Mouse (Mus musculus): ENCODE measurements around the gene Iffo2.

Gene Iffo2

DNA sequence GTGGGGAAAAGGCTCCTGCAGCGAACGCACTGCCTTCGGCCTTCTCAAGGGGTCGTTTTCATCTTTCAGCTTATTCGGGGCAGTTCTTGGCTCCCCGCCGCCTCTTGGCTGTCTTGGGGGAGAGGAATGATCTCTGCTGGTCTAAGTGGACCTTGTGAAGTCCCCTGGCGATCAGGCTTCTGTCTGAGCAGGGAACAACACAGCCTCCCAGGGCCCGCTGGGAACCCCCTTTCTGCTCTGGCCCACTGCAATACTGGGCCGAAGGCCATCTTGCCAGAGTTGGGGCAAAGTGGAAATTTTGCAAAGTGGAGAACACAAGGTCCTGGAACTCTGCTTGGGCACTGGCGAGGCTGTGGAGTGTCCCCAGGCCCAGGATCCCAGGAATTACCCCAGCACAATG lies 54.4 kb downstream of the Iffo2 start:
- ChIA-PET CTCF (interaction anchor here in 3 of 4 experiments (0.6 to 2.9 kb wide), 6 partner anchors 18 to 288 kb away, joined by 3 to 14 read pairs (median 4); partner anchors contain the start of gene Gm21969 (in 2 of the 3)), POLR2A (interaction anchor here (0.6 to 6.3 kb wide), 10 partner anchors 8 to 44 kb away, joined by 3 to 48 read pairs (median 4); partner anchors contain the start of gene Gm21969 (in 2 of the 4))

DNA sequence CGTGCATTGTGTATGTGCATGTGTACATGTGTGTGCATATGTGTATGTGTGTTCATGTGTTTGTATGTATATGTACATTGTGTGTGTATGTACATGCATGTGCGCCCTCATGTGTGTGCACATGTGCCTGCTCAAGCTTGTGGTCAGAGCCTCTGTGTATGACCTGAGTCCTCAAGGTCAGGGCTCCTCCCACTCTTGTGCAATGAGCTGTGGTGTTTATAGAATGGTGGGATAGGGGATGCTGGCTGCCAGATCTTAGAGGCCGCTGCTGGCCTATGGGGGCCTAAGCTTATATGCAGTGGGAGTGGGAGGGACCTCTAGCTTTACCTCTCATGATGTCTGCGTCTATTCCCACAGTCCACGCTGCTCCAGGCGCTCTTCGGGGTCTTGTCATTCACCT lies 55.4 kb downstream of the Iffo2 start:
- ChIA-PET CTCF (interaction anchor here in 2 of 4 experiments (0.5 to 1.7 kb wide), 2 partner anchors 17 to 61 kb away, joined by 3 to 4 read pairs; partner anchors contain the start of gene Gm21969 (in 1 of the 2)), POLR2A (interaction anchor here in 2 of 4 experiments (0.5 to 6.3 kb wide), 4 partner anchors 11 to 17 kb away, joined by 5 to 48 read pairs (median 10); partner anchors contain the start of gene Gm21969 (in 1 of the 2))

DNA sequence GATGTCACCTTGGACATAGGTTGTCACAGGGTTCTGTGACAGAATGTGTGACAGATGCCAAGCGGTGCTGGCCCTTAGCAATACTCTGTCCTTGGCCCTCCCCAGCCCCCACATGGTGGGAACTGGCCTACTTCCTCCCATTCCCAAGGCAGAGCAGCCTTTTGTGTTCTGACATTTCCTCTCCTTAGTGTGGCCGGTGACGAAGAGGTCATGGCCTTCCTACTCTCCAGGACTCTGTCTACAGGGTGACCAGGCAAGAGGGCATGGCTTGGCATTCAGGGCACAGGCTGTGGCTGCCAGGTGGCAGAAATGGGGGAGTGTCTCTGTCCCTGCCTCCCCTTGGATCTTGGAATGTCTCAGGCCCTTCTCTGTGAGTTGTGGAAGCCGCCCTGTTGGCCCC lies 57.0 kb downstream of the Iffo2 start:
- ChIA-PET CTCF (interaction anchor here (0.6 to 1.8 kb wide), 7 partner anchors 12 to 24 kb away, joined by 3 to 12 read pairs (median 5); partner anchors contain the start of gene Gm21969 (in 2 of the 4)), POLR2A (interaction anchor here in 2 of 4 experiments (0.8 to 6.3 kb wide), 8 partner anchors 9 to 99 kb away, joined by 3 to 48 read pairs (median 4); partner anchors contain the start of genes Aldh4a1 (in 1 of the 2) and Gm21969 (in 1 of the 2))

DNA sequence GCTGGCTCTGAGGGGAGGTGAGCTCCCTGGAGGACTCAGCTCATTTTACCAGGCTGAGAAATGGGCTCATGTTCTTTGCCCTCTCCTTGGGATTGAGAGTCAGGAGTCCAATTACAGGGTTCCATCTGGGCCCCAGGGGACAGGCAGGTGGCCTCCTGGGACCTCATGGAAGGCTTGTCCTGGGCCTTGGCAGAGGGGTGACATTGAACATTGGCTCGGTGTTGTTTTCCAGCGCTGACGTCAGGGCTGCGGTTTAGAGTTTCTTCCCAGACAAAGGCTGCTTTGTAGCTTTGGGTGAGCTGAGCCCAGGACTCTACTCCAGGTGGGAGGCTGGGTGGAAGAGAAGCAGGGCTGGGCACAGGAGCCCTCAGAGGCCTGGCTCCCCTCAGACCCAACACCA lies 57.4 kb downstream of the Iffo2 start:
- CTCF ChIA-PET: interaction anchor here (0.6 to 1.8 kb wide), 7 partner anchors 11 to 24 kb away, joined by 3 to 12 read pairs (median 5); partner anchors contain the start of gene Gm21969 (in 2 of the 4)
- POLR2A ChIA-PET: interaction anchor here in 2 of 4 experiments (0.6 to 6.3 kb wide), 13 partner anchors 8 to 100 kb away, joined by 3 to 48 read pairs (median 3); partner anchors contain the start of genes Aldh4a1 (in 1 of the 2) and Gm21969 (in 1 of the 2)

DNA sequence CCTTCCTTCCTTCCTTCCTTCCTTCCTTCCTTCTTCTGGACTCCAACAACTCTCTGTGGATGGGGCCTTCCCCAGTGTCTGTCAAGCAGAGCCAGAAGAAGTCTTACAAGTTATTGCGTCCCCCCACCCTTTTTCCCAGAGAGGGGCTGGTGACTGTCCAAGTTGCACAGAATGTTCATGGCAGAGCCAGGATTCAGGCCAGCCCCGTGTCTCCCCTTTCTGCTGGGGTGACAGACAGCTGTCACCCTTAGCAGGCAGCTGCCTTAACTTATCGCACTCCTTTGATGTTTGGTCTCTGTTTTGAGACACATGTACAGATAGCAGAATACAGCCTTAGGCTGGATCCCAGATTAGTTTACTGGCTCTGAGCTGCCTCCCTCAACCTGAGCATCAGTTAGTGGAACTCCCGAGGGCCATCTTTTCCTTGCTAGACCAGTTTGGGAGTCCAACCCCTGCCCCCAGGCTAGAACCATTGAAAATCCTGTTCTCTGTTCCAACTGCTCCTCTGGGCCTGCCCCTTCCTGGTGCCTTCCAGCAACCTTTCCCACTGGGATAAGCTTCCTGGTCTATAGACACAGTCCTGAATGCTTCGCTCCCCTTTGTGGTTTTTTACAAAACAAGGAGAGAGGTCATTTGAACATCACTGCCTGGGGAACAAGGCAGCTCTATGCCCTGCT lies 59.1 kb downstream of the Iffo2 start:
- CTCF ChIA-PET: interaction anchor here (0.5 to 2.3 kb wide), 9 partner anchors 13 to 947 kb away, joined by 3 to 7 read pairs (median 4); partner anchors contain the start of gene Gm21969 (in 4 of the 4)
- POLR2A ChIA-PET: interaction anchor here in 2 of 4 experiments (0.8 to 1.5 kb wide), 3 partner anchors 10 to 33 kb away, joined by 3 to 6 read pairs (median 4); partner anchors contain the start of gene Aldh4a1 (in 1 of the 2)

DNA sequence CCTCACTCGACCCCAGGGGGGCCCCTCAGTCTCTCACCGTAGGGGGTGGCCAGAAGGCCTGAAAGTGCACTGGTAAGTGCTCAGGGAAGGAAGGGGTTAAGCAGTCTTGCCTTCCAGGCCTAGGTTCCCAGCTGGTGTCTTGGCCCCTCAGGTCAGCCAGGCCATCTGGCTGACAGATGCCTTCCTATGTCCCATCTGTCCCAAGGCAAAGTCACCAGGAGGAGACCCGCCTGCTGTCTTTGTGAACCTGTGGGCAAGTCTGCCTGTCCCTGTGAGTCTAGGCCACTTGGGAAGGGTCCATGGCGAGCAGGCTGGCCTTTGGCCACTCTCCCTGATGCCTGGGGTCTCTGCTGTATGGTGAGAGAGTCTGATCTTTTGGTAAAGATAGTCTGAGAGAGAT lies 60.1 kb downstream of the Iffo2 start:
- CTCF ChIA-PET: interaction anchor here (0.9 to 2.3 kb wide), 6 partner anchors 12 to 21 kb away, joined by 3 to 7 read pairs (median 5); partner anchors contain the start of gene Gm21969 (in 4 of the 4)
- POLR2A ChIA-PET: interaction anchor here in 2 of 4 experiments (1.3 to 1.5 kb wide), 3 partner anchors 9 to 32 kb away, joined by 4 to 6 read pairs (median 4); partner anchors contain the start of genes Aldh4a1 (in 1 of the 2) and Gm21969 (in 1 of the 2)

DNA sequence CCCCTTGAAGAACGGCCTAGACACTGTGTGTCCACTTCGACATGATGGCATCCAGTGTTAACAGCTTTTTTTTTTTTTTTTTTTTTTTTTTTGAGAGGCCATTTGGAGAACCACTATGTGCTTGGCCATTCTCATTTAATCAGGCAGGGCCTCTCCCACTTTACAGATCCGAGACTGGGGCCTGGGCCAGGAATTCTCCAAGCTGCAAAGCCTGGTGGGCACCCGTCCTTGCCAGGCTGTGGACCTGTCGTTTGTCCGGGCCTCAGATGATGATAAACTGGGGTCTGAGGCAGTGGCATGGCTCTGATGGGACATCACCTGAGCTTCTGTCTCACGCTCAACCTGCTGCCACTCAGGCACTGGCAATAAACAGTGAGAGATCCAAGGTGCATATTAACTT lies 62.5 kb downstream of the Iffo2 start:
- CTCF ChIA-PET: interaction anchor here (0.6 to 2.2 kb wide), 10 partner anchors 10 to 967 kb away, joined by 3 to 13 read pairs (median 4); partner anchors contain the start of gene Gm21969 (in 2 of the 4)
- POLR2A ChIA-PET: interaction anchor here in 3 of 4 experiments (0.5 to 1.3 kb wide), 12 partner anchors 9 to 1680 kb away, joined by 3 to 8 read pairs (median 4); partner anchors contain the start of gene Gm21969 (in 1 of the 3)

DNA sequence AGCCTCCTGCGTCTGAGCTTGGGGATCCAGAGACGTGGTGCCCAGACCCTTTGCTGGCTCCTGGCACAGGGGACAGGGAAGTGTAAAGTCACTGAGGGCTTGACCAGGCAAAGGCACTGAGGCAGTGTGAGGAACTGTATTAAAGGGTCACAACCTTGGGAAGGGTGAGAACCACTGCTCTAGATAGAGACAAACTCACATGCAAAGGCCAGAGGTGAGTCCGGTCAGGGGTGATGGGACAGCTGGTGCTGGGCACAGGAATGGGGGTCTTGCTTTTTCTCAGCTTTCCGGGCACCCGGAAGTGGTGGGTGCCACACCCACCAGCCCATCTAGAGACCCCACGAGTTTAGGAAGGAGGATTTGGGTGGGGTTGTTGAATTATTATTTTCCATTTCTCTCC lies 63.0 kb downstream of the Iffo2 start:
- ChIA-PET POLR2A (interaction anchor here in 3 of 4 experiments (0.6 to 1.3 kb wide), 10 partner anchors 9 to 88 kb away, joined by 3 to 8 read pairs (median 4); partner anchors contain the start of gene Gm21969 (in 1 of the 3)), CTCF (interaction anchor here in 3 of 4 experiments (0.7 to 3.2 kb wide), 8 partner anchors 9 to 82 kb away, joined by 3 to 15 read pairs (median 8); partner anchors contain the start of gene Gm21969 (in 2 of the 3))

DNA sequence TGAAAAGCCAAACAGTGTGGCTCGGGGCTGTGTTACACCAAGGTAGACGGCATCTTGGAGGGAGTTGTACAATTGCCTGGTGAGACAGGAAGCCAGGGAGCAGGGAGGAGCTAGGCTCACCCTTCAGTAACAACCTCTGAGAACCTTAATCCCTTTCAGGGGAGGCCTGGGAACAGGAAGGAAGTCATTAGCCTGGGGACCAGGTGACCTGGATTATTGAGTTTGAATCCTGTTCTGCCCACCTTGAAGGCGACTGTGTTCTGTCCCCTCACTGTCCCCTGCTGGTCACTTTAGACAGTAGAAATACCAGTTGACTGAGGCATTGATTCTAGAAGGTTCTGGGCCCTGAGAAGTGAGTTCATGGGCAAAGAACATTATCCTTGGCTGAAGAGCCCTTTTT lies 63.7 kb downstream of the Iffo2 start:
- CTCF ChIA-PET: interaction anchor here in 3 of 4 experiments (0.6 to 3.2 kb wide), 6 partner anchors 8 to 18 kb away, joined by 4 to 15 read pairs (median 8); partner anchors contain the start of gene Gm21969 (in 2 of the 3)
- POLR2A ChIA-PET: interaction anchor here in 2 of 4 experiments (0.6 to 1.3 kb wide), 3 partner anchors 8 to 45 kb away, joined by 3 to 6 read pairs (median 4); partner anchors contain the start of gene Gm21969 (in 1 of the 2)

DNA sequence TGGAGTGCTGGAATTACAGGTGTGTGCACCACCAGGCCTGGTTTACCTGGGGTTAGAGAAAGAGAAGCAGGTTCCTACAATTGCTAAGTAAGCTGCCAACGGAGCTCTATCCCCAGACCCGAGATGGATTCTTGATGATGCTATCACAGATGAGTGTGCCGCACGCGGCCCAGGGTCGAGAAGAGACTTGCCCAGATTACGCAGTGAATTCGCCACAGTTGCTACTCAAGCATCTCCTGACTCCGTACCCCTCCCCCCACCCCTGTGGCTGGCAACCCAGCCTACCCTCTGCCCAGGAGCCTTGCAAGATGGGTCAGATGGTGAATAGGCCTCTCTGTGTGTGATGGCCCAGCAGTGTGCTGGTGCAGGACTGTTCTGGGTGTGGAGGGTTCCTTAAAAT lies 66.4 kb downstream of the Iffo2 start:
- CTCF ChIA-PET: interaction anchor here in 3 of 4 experiments (0.6 to 7.0 kb wide), 7 partner anchors 15 to 1158 kb away, joined by 3 to 189 read pairs (median 5); partner anchors contain the start of gene Aldh4a1 (in 1 of the 3)
- POLR2A ChIA-PET: interaction anchor here (0.6 to 2.3 kb wide), 10 partner anchors 10 to 1948 kb away, joined by 3 to 13 read pairs (median 4); no protein-coding TSS in a partner anchor

DNA sequence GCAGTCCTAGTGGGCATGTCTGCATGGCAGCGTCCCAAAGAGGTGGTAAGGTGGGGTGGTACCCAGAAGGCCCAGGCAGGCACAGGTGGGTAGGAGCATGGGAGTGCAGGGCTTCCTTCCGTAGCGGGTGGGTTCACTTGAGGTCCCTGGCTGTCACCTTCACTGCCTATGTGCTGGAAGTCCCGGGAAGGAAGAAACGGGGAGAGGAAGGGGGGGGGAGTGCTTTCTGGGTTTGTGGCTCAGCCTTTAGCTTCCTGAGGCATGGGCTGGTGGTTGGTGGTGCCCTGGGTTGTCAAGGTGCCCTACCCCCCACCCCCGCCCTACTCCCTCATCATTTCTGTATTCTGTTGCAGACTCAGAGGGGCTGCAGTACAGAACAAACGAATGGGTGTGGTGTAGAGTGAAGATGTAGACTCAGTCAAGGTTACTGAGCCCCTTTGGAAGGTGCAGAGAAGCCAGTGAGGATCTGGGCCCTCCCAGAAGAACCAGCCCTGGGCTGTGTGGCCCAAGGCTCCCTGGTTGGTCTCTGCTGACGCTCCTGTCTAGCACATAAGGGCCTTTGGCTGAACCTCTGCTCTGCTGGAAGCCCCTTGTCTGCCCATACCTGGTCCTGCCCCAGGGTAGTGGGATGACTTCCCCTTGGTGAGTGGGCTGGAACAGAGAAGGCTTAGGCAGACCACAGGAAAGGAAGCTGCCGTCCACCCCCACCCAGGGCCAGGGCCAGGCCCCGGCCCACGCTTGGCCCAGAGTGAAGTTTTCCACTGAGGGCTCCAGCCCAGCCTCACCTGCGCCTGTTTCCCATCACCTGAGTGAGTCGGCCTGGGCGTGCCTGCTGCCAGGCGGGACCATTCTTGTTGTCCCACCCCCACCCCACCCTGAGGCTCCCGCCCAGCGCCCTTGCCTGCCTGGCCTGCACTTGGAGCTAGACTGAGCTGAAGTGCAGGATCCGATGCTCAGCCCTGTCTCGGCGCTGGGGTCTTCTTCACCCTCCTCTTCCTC lies 67.2 kb downstream of the Iffo2 start:
- ChIA-PET CTCF (interaction anchor here in 3 of 4 experiments (0.6 to 7.0 kb wide), 6 partner anchors 14 to 1087 kb away, joined by 3 to 189 read pairs (median 14); partner anchors contain the start of gene Otud3 (in 1 of the 3)), POLR2A (interaction anchor here (0.5 to 2.5 kb wide), 14 partner anchors 9 to 1949 kb away, joined by 3 to 13 read pairs (median 3); partner anchors contain the start of gene Aldh4a1 (in 2 of the 4))

DNA sequence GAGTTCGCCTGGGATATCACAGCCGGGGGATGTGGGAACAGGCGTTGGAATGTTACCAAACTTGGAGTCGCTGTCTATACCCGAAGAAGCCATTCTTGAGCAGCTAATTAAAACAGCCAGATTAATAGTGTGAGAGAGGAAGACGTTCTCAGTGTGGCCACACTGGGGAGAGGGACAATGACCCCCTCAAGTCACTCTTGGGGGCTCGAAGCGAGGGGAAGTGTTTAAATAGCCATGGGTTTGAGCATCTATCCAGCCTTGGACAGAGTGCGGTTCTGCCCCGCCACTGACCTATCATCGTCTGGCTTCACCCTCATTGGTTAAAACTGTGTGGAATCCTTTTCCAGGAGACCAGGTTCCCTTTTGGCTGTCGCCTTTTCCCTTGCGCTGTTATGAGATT lies 68.0 kb downstream of the Iffo2 start:
- CTCF ChIA-PET: interaction anchor here (0.6 to 7.0 kb wide), 9 partner anchors 13 to 1086 kb away, joined by 3 to 189 read pairs (median 7); partner anchors contain the start of genes Iffo2 (in 1 of the 4) and Otud3 (in 1 of the 4)
- POLR2A ChIA-PET: interaction anchor here (0.5 to 2.5 kb wide), 20 partner anchors 8 to 1046 kb away, joined by 3 to 13 read pairs (median 3); partner anchors contain the start of genes Aldh4a1 (in 2 of the 4), Akr7a5 (in 1 of the 4), Minos1 (in 1 of the 4) and Nbl1 (in 1 of the 4)

DNA sequence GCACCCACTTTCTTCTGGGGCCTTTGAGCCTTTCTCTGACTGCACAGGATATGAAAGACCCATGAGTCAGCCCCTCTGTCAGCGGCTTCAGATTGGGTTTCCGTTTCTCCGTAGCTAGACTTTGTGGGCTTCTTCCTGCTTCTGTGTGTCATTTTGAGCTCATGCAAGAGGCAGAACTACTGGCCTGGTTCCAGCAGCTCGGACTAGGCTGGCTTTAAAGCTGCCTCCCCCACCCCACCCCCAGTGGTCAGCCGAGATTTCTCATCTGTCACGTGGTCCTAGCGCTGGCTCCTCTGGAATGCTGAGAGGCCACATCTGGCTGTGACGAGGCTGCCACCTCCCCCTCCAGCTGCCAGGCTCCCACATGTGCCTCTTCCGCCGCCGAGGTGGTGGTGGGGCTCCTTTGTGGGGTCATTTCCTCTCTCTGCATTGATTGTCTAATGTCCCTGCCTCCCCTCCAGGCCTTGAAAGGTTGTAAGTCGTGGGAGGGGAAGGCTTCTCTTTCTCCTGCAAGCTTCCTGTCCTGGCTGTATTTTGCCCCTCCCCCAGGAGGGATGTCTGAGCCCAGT lies 68.7 kb downstream of the Iffo2 start:
- ChIA-PET CTCF (interaction anchor here (0.6 to 7.0 kb wide), 12 partner anchors 11 to 288 kb away, joined by 3 to 189 read pairs (median 4); partner anchors contain the start of gene Iffo2 (in 1 of the 4)), POLR2A (interaction anchor here in 3 of 4 experiments (0.5 to 2.5 kb wide), 25 partner anchors 8 to 557 kb away, joined by 3 to 13 read pairs (median 4); partner anchors contain the start of genes Aldh4a1 (in 2 of the 3), Akr7a5 (in 1 of the 3), Minos1 (in 1 of the 3) and Nbl1 (in 1 of the 3))

DNA sequence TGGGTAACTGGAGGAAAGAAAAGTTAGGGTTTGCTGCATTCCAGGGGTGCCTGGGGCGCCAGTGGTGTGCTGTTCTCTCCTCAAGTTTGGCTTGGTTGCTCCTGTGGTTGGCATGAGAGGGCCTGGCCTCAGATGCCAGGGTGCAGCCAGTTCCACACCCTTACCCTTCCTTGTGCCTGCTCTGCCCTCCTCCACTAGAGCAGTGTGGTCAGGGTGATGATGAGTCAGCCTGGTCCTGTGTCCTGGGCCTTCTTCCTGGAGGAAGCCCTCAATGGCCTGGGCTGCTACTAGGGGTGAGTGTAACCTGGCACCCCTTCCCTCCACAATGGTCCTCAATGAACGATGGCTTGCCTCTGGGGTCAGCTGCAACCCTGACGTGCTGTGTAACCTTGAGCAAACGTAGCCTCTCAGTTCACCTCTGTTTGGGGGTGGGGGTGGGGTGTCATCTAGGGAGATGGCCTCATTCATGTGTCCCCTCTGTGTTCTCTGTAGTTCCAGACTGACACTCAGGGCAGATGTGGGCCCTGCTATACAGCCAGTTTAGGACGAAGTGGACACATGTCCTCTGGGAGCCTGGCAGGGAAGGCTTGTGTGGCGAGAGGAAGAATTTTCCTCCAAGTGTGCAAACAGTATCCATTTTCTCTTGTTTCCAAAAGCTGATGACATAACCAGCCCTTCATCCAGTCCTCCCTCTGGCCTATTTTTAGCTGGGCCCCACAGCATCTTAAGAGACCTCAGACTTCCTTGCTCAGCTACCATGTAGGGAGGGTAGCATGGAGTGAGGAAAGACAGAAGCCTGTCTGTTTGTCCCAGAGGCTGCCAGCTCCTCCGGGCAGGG lies 71.4 kb downstream of the Iffo2 start:
- ChIA-PET CTCF (interaction anchor here (0.5 to 7.0 kb wide), 102 partner anchors 7 to 657 kb away, joined by 3 to 189 read pairs (median 6); partner anchors contain the start of gene Aldh4a1 (in 3 of the 4)), POLR2A (interaction anchor here in 3 of 4 experiments (0.9 to 2.3 kb wide), 20 partner anchors 8 to 127 kb away, joined by 3 to 22 read pairs (median 4); partner anchors contain the start of gene Aldh4a1 (in 2 of the 3))
